Mouse (Mus musculus) urinary bladder, postnatal 4 days (tissue): Measurements from ENCODE around the gene Stub1.

Source experiments
- DNase-seq, 2 experiments: peaks; one replicate each; pipeline ENCODE4 v3.0.0; 2021 to 2022; ENCODE audit warnings: low spot score in 2 of 2

Gene Stub1

GRCm38 (mm10) chr17:25837076-25837410 is 3.8 kb upstream of the Stub1 start, which contains the start of gene Rhbdl1:
Rhbdl1 (minus strand) TSS chr17:25837295.
- peak in 1 of 2 experiments; percentile 65 for DNase-seq

GRCm38 (mm10) chr17:25836397-25837075 is 3.3 kb upstream of the Stub1 start:
- DNase-seq = no peak

- no peak for DNase-seq
These were observed 2.6 kb upstream of the Stub1 start for GRCm38 (mm10) chr17:25835816-25836215.

GRCm38 (mm10) chr17:25835301-25835700 is 2.1 kb upstream of the Stub1 start:
- no peak for DNase-seq

GRCm38 (mm10) chr17:25834595-25835222 is 1.5 kb upstream of the Stub1 start:
- DNase-seq = no peak

GRCm38 (mm10) chr17:25833961-25834594 is 874 bp upstream of the Stub1 start:
- no peak for DNase-seq

- peak; percentile 99 for DNase-seq
These were observed 541 bp downstream of the Stub1 start for GRCm38 (mm10) chr17:25832436-25833290.

- DNase-seq = no peak
These were observed 1.5 kb downstream of the Stub1 start for GRCm38 (mm10) chr17:25831451-25832281.

- no peak for DNase-seq
These were observed 2.3 kb downstream of the Stub1 start for GRCm38 (mm10) chr17:25830806-25831431.

GRCm38 (mm10) chr17:25830200-25830753 is 2.9 kb downstream of the Stub1 start:
- no peak for DNase-seq

- no peak for DNase-seq
These were observed 3.6 kb downstream of the Stub1 start for GRCm38 (mm10) chr17:25829558-25830017.

GRCm38 (mm10) chr17:25828712-25829557 is 4.3 kb downstream of the Stub1 start, which contains the start of gene Jmjd8:
Jmjd8 (plus strand) TSS chr17:25828867.
- peak; percentile 62 to 77 for DNase-seq

GRCm38 (mm10) chr17:25828223-25828594 is 5.0 kb downstream of the Stub1 start:
- no peak for DNase-seq

GRCm38 (mm10) chr17:25827546-25828222 is 5.5 kb downstream of the Stub1 start:
- DNase-seq = no peak

- no peak for DNase-seq
These were observed 6.2 kb downstream of the Stub1 start for GRCm38 (mm10) chr17:25827011-25827410.

GRCm38 (mm10) chr17:25825984-25826570 is 7.1 kb downstream of the Stub1 start:
- no peak for DNase-seq

- DNase-seq = no peak
These were observed 7.9 kb downstream of the Stub1 start for GRCm38 (mm10) chr17:25825311-25825710.
